Mouse (Mus musculus) limb, embryonic 10.5 days (tissue): ENCODE results near the gene Trim43a. TPM values are rescaled to one million over a fixed set of nuclear protein-coding genes. Genes with fewer than 3 reads are reported as not detected.
A peak's percentile ranks its signal among the peaks of the same experiment; 100 is the strongest.
"Not testable (repeated sequence)": the region's sequence is repeated elsewhere in the genome, so short reads cannot be mapped to it uniquely, and the experiment has no call there.

ENCODE experiments used
- DNase-seq: peaks from one replicate; pipeline ENCODE4 v3.0.0-alpha.2; 2017; ENCODE audit warnings: low spot score
- H3K27ac ChIP-seq: fragments of 300-500 bp; sonication (generic); 2 replicates; pipeline ENCODE4 v1.5.1; 2016; ENCODE audit warnings: mild to moderate bottlenecking
- H3K27me3 ChIP-seq: fragments of 300-500 bp; sonication (generic); 2 replicates; pipeline ENCODE4 v1.6.1; 2016; ENCODE audit warnings: low read depth, mild to moderate bottlenecking; ENCODE audit not compliant: poor library complexity, severe bottlenecking
- H3K36me3 ChIP-seq: fragments of 300-500 bp; sonication (generic); 2 replicates; pipeline ENCODE4 v1.6.1; 2016; ENCODE audit warnings: mild to moderate bottlenecking, moderate library complexity
- H3K4me1 ChIP-seq: fragments of 300-500 bp; sonication (generic); 2 replicates; pipeline ENCODE4 v1.6.1; 2016
- H3K4me3 ChIP-seq: fragments of 300-500 bp; sonication (generic); 2 replicates; pipeline ENCODE4 v1.5.1; 2016; ENCODE audit warnings: mild to moderate bottlenecking, moderate library complexity
- H3K9me3 ChIP-seq: fragments of 300-500 bp; sonication (generic); replicated peaks from 2 replicates; pipeline ENCODE4 v1.6.1; 2016; ENCODE audit warnings: mild to moderate bottlenecking
- WGBS: fragments of 180-500 bp; shearing (Covaris S2); methylation state at CpG from one replicate; pipeline ENCODE4 v1.1.7; 2016; 5-methylcytosine and 5-hydroxymethylcytosine counted together
- polyA plus RNA-seq: library from polyadenylated mRNA; unstranded; fragments of >200 nt; fragmentation: Nextera tagmentation; extraction: Ambion mirVana; gene quantifications from 2 replicates; pipeline ENCODE4 v1.2.1, GENCODE M21; 2016

Trim43a gene
- polyA plus RNA-seq, 1 experiment from 2014 or later: 0.13 TPM

DNA sequence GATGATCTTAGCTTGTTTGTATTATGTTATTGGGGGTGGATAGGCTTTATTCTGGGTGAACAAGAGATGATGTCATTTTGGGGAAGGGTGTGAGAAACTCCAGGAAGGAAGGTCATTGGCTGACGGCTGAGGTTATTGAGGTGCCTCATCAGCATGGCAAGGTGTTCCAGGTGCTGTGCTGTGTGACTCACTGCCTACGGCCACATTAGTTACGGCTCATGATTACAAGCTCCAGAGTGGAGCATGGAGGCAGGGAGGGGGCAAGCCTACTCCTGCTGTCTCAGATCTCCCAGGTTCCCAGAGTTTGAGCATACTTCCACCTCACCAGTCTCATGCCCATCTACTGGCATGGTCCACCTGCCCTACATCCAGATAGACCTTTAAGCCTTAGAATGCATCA is 10.2 kb upstream of the Trim43a start:
- not testable (repeated sequence) for H3K27me3 ChIP-seq, H3K4me1 ChIP-seq, H3K4me3 ChIP-seq, DNase-seq, H3K27ac ChIP-seq
- 98% methylated on average over 3 of the region's 3 CpGs for WGBS
- Histone ChIP-seq H3K36me3 (peaks cover 45% of the 10 kb centered on the region), H3K9me3 (peaks cover 17% of the 10 kb centered on the region)

DNA sequence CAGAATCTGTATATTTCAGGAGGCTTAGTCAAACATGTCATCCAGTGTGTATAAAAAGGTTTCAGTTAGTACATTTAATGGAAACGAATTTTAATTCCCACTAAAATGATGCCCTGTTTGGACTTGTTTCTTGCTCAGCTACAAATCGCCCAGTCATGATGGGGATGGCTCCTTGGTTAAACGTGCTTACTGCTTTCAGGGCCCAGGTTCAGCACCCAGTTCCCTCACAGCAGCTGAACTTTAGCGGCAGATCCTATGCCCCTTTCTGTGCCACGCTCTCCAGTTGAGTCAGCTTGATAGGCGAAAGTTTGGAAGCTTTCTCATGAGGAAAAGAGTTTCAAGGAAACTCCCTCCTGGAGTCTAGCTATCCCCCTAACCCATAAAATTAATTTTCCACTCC is 13.0 kb downstream of the Trim43a start:
- not testable (repeated sequence) for H3K4me1 ChIP-seq, H3K27ac ChIP-seq, DNase-seq, H3K9me3 ChIP-seq, H3K27me3 ChIP-seq, H3K36me3 ChIP-seq, H3K4me3 ChIP-seq
- 70% methylated on average over 6 of the region's 6 CpGs for WGBS

DNA sequence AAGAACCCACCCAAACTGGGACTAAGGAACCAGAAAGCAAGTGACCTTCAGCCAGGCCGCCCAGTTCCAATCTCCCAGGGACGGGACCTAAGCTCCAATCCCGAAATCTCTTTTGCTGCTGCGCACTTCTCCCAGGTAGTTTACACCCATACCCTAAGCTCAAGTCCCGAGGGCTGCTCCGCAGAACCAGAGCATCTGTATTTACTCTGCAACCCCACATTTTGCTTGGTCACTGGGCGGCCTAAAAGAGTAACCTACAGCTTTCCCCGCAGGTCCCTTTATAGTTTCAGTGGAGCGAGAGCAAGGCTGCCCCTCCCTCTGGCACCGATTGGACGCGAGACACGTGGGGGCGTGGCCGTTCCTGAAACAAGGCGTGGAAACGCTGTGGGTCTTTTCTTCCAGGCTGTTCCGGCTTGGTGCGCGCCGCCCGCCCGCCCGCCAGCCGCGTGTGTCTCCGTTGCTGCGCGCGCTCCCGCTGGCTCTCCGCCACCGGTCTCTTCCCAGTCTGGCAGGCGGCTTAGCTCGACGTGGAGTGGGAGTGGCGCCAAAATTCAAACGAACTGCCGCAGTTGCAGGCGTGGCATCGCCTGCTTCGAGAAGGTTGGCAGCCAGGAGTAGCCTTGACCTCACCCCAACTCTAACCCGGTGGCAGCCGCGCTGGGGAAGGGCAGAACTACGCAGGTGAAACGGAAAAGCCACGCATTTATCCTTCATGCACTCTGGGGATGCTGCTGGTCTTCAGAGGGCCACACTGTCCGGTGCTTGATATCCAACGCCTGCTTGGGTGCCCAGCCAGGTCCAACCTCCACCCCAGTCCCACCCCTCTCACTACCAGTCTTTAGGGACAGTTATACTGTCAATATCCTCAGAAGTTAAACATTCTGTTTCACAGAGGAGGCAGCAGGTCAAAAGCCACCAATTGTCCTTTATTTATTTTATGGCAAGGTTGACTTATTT is 18.8 kb downstream of the Trim43a start:
- not testable (repeated sequence) for H3K4me1 ChIP-seq, H3K36me3 ChIP-seq, H3K27me3 ChIP-seq, H3K9me3 ChIP-seq
- peak; percentile 91 for DNase-seq
- peak overlapping the region; percentile 49 for H3K4me3 ChIP-seq
- peak overlapping the region; percentile 42; the same call in 1 of the 2 replicates for H3K27ac ChIP-seq
- WGBS: 2% methylated on average over 50 of the region's 50 CpGs

DNA sequence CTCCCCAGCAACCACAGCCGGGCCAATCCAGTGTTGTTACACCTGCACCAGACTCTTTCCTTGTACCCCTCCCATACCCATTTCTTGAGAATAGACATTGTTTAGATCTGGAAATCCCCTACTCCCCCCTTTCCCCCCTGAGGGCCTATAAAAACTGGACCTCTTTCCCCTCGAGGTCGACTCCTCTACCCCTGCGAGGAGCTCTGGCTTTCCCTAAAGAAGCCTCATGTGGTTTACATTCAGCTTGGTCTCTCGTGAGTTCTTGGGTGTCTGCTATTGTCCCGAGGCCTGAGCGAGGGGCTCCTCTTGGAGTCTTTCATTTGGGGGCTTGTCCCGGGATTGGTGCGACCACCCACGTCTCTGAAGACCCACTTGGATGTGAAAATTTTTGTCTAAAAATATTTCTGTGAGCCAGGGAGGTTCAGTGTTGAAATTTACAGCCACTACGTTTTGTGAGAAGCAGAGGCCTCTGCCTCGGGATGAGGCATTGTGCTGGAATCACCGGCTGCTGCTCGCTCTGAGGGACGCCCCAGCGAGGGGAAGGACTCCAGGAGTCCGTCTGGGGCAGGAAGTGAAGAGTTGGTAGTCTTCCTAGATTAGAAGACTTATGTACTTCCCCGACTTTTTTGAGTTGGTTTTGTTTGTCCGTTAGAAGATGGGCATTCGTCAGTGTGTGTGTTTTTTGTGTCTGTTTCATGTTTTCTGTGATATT is 45.3 kb downstream of the Trim43a start:
- not testable (repeated sequence) for H3K27ac ChIP-seq, H3K4me3 ChIP-seq, H3K36me3 ChIP-seq, H3K27me3 ChIP-seq, DNase-seq, H3K9me3 ChIP-seq, H3K4me1 ChIP-seq
- WGBS: 86% methylated on average over 16 of the region's 20 CpGs

DNA sequence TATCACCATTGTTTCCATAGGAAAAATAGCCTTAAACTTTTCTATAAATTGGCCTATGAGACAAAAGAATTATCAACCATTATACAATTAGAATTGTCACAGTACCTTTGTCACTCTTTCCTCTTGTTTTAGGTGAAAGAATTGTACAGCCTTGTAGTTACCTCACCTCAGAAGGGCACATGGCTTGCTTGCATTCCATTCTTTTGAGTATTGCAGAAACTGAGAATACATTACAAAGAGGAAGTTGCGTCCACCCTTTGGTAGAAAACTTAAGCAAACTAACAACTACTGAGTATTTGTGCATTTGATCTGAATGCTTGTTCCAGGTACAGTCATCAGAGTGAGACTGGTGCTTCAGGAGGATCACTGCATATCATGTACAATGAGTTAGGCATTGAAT is 57.4 kb downstream of the Trim43a start:
- not testable (repeated sequence) for H3K27ac ChIP-seq, H3K27me3 ChIP-seq, H3K9me3 ChIP-seq, DNase-seq, H3K4me1 ChIP-seq, H3K36me3 ChIP-seq, H3K4me3 ChIP-seq
- WGBS: 90% methylated on average over 1 of the region's 1 CpGs

Other genes with a start within 250 kb of the Trim43a start
- 17.6 and 18.9 TPM in 2 replicates for gene Snx14, start 141.9 kb upstream of the Trim43a start, polyA plus RNA-seq
- gene Gm20537, start 124.3 kb upstream of the Trim43a start, polyA plus RNA-seq: 0.79 TPM in 1 of 2 replicates, not detected in the other
- 125 and 132 TPM in 2 replicates for gene Syncrip, start 98.3 kb upstream of the Trim43a start, polyA plus RNA-seq
- 5.2 and 9.1 TPM in 2 replicates for gene Zfp949, start 32.9 kb upstream of the Trim43a start, polyA plus RNA-seq
- 26.5 and 33.8 TPM in 2 replicates for gene Mthfsl, start 139.4 kb downstream of the Trim43a start, polyA plus RNA-seq
- not detected in 2 replicates for gene Bcl2a1d, start 151.0 kb downstream of the Trim43a start, polyA plus RNA-seq